Mouse (Mus musculus) adrenal gland, postnatal 10 days (tissue): ENCODE measurements around the gene Tmem59. TPM values are rescaled to one million over a fixed set of nuclear protein-coding genes. Genes with fewer than 3 reads are reported as not detected.

Source experiments
- DNase-seq: peaks from one replicate; pipeline ENCODE4 v3.0.0; 2021; ENCODE audit warnings: mixed read lengths
- total RNA-seq, 2 experiments: library from RNA; stranded (reverse); gene quantifications; 2 replicates each; pipeline ENCODE4 v1.2.3; 2021

Gene Tmem59
- total RNA-seq, 2 experiments from 2014 or later, result 288 to 289 TPM

DNA sequence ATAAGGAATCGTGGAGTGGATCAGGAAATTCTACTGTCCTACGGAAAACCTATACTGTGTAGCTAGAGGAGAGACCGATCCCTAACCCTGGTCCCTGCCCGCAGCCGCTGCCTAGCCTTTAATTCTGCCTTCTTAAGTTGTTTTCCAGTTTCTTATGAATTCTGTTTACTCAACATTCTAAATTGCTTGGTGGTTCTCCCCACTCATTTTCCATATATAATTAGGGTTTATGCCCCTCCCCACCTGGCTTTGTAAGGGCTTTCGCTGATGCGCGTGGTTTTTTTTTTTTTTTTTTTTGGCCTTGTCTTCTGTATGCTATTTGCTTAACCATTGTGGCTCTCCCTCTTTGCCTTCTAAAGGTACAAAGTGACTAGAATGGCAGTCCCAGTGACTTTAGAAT is 1.4 kb downstream of the Tmem59 start:
- DNase-seq, result no peak

DNA sequence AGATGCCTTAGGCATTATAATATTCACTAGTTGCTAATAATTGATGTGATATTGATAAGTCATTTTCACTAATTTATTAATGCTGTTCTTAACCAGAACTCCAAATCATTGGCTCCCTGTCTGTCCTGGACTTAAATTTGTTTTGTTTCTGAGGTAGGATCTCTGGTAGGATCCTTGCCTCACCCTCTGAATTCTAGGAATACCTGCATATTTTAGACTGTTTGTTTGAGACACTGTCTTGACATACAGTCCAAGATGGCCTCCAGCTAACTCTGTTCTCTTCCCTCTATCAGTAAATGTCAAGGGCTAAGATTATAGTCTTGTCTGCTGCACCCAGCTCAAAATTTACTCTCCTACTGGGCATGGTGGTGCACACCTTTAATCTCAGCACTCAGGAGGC is 2.5 kb downstream of the Tmem59 start:
- no peak for DNase-seq

DNA sequence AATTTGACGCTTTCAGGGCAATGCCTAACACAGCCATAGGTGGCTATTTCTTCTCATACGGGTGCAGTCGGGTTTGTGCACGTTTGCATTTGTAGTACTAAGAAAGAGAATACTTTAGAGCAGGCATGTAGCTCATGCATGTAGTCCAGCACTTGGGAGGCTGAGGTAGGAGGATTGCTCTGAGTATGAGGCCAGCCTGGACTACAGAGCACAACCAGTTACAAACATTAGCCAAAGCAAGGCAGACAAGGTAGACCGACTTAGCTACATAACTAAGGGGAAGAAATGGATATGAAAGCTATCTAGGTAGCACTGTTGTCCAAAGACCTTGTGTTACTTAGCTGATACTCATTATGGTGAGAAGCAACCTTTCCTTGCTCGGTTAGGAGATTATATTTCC is 3.7 kb downstream of the Tmem59 start:
- DNase-seq, result no peak

DNA sequence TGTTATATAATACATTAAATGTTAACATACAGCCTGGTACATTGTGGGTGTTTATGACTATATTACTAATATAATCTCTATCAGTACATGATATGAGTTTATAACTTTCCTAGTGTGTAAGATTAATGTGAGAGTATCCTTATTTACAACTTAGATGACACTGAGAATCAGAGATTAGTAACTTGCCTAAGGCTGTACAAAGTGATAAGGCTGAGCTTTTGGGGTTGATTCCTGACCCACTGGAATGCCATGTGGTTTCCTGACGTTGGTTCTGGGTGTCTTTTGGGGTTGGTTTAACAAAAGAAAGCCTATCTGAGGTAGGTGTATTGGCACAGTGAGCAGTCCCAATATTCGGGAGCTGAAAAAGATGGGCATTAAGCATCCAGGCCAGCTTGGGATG is 4.6 kb downstream of the Tmem59 start:
- no peak for DNase-seq

DNA sequence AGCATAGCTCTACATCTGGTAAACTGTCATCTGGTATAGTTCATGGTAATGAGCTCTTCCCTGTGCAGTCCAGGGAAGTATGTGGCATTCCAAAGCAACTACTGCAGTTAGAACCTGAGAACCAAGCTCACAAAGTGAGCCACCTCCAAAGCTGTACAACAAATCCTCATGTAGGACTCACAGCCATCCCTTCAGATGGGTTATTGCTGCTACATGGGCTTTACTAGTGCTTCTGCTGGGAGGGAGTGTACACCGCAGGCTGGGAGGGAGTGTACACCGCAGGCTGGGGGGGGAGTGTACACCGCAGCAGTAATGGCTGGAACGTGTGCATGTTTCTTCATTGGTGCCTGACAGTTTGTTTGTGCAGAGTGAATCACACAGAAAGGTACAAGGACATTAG is 5.0 kb downstream of the Tmem59 start:
- DNase-seq, result no peak

DNA sequence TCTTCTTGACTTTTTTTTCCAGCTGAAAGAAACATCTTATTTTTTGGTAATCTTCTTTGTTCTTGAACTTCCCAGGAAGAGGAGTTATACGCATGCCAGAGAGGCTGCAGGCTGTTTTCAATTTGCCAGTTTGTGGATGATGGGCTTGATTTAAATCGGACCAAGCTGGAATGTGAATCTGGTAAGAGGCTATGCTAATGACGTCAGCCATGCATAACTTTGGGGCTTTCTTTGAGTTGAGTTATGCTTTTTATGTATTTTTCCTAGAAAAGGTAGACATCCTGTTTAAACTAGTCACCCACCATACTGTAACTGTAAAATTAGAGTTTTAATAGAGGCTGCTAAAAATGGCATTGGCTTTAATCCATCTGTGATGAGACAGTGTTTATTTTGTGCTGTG is 7.5 kb downstream of the Tmem59 start:
- no peak for DNase-seq

GRCm38 (mm10) chr4:107193841-107194240 is 15.6 kb downstream of the Tmem59 start:
- DNase-seq, result no peak

DNA sequence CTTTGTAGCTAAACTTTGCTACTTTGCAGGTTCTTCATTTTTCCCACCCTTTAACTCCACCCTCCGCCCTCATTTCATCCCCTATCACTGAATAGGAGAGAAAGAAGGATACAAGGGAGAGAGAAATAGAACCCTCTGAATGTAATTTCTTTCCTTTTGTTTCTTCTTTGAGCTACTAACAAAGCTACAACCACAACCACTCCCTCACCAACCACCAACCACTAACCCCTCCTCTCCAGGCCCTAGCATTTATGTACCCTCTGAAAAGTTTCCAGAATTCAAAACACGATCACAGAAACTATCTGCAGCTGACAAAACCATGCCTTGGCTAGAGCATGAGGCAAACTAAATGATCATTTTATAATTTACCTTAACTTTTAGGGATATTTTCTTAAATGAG is 18.3 kb downstream of the Tmem59 start:
- no peak for DNase-seq

DNA sequence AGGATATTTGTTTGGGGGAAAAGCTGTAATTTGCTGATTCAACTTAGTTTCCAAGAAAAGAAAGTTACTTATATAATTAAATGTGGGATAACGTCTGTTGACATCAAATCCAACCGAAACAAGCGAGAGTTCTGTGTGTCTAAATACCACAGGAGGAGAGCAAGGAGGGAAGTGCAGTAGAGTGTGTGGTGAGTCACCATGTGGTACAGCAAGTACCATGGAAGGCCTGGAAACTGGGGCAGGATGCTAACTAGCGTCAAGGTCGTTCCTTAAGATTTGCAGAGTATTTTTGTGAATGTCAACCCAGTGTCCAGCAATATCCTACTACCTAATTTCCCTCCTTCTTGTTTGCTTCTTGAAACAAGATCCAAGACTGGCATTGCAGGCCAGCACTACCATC is 19.9 kb downstream of the Tmem59 start:
- no peak for DNase-seq

- no peak for DNase-seq
These were observed 23.6 kb downstream of the Tmem59 start for GRCm38 (mm10) chr4:107201779-107202178.

GRCm38 (mm10) chr4:107203001-107203400 is 24.8 kb downstream of the Tmem59 start:
- no peak for DNase-seq

DNA sequence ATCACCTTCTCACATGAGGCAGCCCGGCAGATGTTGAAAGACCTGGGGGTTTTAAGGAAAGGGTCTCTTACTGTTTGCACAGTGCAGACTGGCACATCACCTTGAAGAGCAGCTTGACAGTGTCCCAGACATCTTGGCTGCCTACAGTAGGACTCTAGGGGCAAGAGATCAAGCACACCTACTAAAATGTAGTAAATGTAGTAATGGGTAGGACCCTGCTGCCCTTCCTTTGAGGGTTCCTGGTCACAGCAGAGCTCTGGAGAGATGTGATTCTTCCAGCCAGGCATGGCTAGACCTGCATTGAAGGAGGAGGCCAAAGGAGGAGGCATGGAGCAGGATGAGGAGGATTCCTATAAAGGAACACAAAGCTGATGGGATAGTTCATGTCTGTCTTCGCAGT is 28.8 kb downstream of the Tmem59 start:
- DNase-seq, result no peak

DNA sequence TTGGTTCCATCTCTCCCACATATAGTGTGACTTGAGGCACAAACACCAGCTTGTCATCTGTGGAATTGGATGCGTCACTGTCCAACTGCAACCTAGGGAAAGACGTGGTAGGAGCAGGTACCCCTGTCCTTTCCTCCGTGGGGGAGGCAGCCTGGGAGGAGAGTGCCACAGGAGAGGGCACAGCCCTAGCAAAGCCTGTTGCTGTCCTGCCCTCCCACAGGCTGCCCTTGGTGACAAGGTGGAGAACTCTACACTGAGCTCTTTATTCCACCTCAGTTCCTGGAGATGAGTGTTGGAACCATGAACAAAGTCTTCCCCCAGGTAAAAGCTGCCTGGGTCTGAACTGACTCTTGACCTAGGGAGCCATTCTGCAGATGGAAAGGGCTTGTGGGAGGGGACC is 30.7 kb downstream of the Tmem59 start, which contains the start of gene Ldlrad1:
TSS of gene Ldlrad1 (plus strand) at position 301 of the 400 bp plus-strand sequence.
- no peak for DNase-seq

DNA sequence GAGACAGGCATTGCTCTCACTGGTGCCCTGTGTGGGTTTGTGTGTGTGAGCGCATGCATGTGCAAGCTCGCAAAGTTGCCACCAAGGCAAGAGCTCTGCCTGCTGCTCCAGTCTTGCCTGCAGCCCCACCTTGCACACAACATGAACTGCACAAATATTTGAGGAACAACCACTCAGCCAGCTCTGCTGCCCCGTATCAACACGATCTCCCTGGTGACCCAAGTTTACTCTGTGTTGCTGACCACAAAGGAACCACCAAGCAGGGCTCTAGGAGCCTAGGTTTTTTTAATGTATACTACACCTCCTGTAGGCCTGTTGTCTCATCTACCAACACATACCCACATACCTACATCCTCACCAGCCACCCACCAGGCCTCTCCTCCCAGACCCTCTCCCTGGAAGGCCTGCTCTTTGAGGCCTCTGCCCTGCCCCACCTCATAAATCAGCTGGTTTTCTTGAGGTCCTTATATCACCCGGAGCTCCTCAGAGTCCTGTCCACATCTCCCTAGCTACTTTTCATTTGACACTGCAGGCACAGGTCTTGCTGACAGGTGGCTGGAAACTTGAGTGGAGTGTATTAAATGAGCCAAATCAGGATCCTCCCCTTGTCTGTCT is 32.4 kb downstream of the Tmem59 start:
- DNase-seq, result no peak

GRCm38 (mm10) chr4:107211465-107211864 is 33.3 kb downstream of the Tmem59 start:
- DNase-seq, result no peak

GRCm38 (mm10) chr4:107211936-107212335 is 33.7 kb downstream of the Tmem59 start:
- no peak for DNase-seq

GRCm38 (mm10) chr4:107213279-107214011 is 35.2 kb downstream of the Tmem59 start:
- DNase-seq, result no peak

- DNase-seq, result peak; percentile 69
These were observed 39.4 kb downstream of the Tmem59 start for GRCm38 (mm10) chr4:107217574-107217973.

GRCm38 (mm10) chr4:107221524-107221923 is 43.3 kb downstream of the Tmem59 start:
- peak; percentile 18 for DNase-seq

DNA sequence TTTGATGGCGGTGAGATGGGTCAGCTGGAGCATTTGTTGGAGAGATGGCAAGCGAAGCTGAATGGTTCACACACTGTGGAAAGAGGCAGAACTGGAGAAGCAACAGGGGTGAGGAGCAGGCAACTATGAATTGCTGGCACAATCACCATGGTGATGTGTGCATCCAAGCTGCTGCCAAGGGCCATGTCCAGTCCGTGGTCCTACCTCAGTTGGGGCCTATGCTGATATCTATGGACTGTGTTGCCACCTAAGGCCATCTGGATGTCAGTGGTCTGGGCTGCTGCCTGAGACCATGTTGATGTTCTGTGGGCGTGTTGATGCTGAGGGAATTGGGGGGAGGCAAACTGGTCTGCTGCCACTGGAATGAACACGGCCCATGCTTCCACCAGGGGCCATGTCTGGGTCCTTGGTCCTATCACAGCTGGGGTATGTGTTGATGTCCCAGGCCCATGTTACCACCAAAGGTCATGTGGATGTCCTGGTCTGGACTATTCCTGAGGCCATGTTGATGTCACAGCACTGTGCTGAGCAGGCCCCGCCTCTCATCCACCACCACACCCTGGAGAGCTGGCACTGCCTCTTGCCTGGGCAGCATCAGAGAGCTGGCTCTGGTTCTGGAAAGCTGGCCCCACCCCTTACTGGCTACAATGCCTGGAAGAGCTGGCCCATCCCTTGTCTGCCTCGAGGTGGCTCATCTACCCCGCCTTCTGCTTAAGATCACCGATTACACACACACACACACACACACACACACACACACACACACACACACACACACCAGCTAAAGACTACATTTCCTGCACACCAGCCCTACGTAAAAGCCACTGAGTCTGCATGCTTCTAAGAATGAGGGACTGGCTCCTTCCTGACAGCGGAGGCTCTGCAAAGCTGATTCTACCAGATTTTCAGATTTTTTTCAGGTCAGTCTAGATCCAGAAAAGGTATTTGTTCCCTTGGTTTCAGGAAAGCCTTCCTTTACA is 45.3 kb downstream of the Tmem59 start:
- DNase-seq, result peak; percentile 76

DNA sequence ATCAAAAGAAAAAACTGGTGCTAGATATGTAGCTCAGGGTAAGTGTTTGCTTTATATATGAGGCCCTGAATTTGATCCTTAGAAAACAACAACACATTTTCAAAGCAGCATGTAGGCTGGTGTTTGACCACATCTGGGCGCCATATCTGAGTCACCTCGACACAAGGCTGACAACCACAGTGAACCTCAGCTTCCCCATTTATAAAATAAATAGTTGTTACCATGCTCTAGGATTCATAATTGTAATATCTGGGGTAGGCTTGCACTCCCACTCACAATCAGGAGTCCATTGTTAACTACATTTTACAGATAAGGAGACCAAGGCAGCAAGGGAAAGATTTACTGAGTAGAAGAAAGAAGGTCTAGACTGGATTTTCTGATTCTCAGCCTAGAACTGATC is 48.1 kb downstream of the Tmem59 start:
- no peak for DNase-seq

DNA sequence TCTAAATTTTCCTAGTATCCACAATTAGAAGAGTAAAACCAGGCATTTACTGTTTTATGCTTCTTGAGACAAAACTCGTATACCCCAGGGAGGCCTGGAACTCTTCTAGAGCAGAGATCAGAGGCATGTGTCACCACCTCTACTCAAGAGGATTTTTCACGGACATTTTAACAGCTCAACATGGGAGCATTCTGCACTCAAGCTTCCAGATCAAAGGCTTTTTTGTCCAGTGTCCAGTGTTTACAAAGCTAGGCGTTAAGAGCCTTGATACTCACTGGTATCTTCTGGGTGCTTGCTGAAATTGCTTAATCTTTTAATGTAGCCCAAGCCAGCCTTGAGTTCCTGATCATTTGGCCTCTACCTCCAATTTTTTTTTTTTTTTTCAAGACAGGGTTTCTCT is 54.0 kb downstream of the Tmem59 start:
- no peak for DNase-seq

DNA sequence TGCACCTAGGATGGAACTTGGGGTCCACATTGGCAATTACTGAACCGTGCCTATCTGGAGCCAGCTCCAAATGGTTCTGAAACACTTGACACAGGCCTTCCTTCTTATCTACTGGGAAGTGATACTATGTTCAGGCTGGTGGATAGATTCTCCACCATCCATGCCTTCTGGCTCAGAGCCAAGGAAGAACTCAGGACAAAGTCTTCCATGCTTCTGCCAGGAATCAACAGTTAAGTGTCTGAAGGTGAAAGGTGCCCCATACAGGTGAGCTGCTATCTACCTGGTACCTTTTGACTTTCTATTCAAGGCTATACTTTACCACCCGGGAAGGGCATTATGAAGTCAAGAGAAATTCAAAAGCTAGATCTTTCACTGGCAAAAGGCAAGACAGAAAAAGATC is 60.1 kb downstream of the Tmem59 start:
- no peak for DNase-seq
